Mouse (Mus musculus) heart, embryonic 15.5 days (tissue): Measurements from ENCODE around the gene Khdc3. TPM values are rescaled to one million over a fixed set of nuclear protein-coding genes. Genes with fewer than 3 reads are reported as not detected.
"Not testable (repeated sequence)": the region's sequence is repeated elsewhere in the genome, so short reads cannot be mapped to it uniquely, and the experiment has no call there.

ENCODE experiments used
- ATAC-seq: fragments of 200-750 bp; cut with Nextera tagmentation; replicated peaks from 2 replicates; pipeline ENCODE4 v1.8.0; 2017; ENCODE audit warnings: low read depth, moderate TSS enrichment; ENCODE audit not compliant: insufficient number of reproducible peaks, insufficient read depth, low FRiP score
- H3K27ac ChIP-seq: fragments of 300-500 bp; sonication (generic); 2 replicates; pipeline ENCODE4 v1.5.1; 2015; ENCODE audit warnings: mild to moderate bottlenecking, inconsistent platforms
- H3K27me3 ChIP-seq: fragments of 300-500 bp; sonication (generic); 2 replicates; pipeline ENCODE4 v1.6.1; 2015; ENCODE audit warnings: inconsistent platforms
- H3K36me3 ChIP-seq: fragments of 300-500 bp; sonication (generic); 2 replicates; pipeline ENCODE4 v1.6.1; 2015; ENCODE audit warnings: mild to moderate bottlenecking, inconsistent platforms
- H3K4me1 ChIP-seq: fragments of 300-500 bp; sonication (generic); replicated peaks from 2 replicates; pipeline ENCODE4 v1.6.1; 2015; ENCODE audit warnings: inconsistent platforms
- H3K4me2 ChIP-seq: fragments of 300-500 bp; sonication (generic); 2 replicates; pipeline ENCODE4 v1.6.1; 2015; ENCODE audit warnings: inconsistent platforms, mild to moderate bottlenecking, moderate library complexity
- H3K4me3 ChIP-seq: fragments of 300-500 bp; sonication (generic); 2 replicates; pipeline ENCODE4 v1.5.1; 2015; ENCODE audit warnings: mild to moderate bottlenecking, inconsistent platforms
- H3K9ac ChIP-seq: fragments of 300-500 bp; sonication (generic); 2 replicates; pipeline ENCODE4 v1.6.1; 2015; ENCODE audit warnings: mild to moderate bottlenecking, inconsistent platforms
- H3K9me3 ChIP-seq: fragments of 300-500 bp; sonication (generic); replicated peaks from 2 replicates; pipeline ENCODE4 v1.6.1; 2016; ENCODE audit warnings: inconsistent platforms
- WGBS: fragments of 180-500 bp; shearing (Covaris S2); methylation state at CpG from one replicate; pipeline ENCODE4 v1.1.7; 2015; ENCODE audit warnings: mixed read lengths; 5-methylcytosine and 5-hydroxymethylcytosine counted together
- polyA plus RNA-seq: library from polyadenylated mRNA; unstranded; fragments of >200 nt; fragmentation: Nextera tagmentation; extraction: Ambion mirVana; gene quantifications from 2 replicates; pipeline ENCODE4 v1.2.1, GENCODE M21; 2015

The Khdc3 gene
- polyA plus RNA-seq, 1 experiment from 2014 or later: not detected

- 88% methylated on average over 4 of the region's 4 CpGs for WGBS
- Histone ChIP-seq H3K4me2 (peak within 1 kb of the TSS; percentile 89), H3K4me1 (peaks cover 8% of the 10 kb centered on the region), H3K36me3 (no peaks in the 10 kb centered on the region), H3K9ac (peak within 1 kb of the TSS; percentile 38), H3K27ac (no peak within 1 kb of the TSS), H3K9me3 (no peaks in the 10 kb centered on the region), H3K27me3 (peaks cover 41% of the 10 kb centered on the region), H3K4me3 (peak within 1 kb of the TSS; percentile 49)
- ATAC-seq: no peak
These were observed 545 bp downstream of the Khdc3 start, which contains the start of gene Gm20509 for GRCm38 (mm10) chr9:73102181-73102580. Gm20509 (plus strand) TSS chr9:73102470.

- WGBS: 4% methylated on average over 59 of the region's 60 CpGs
- Histone ChIP-seq H3K4me2 (peak overlapping the region; percentile 89), H3K9ac (peak overlapping the region; percentile 38), H3K4me3 (peak overlapping the region; percentile 49), H3K36me3 (no peaks in the 10 kb centered on the region), H3K4me1 (peaks cover 8% of the 10 kb centered on the region), H3K27ac (no peak overlapping the region), H3K27me3 (peaks cover 41% of the 10 kb centered on the region), H3K9me3 (no peaks in the 10 kb centered on the region)
- ATAC-seq: no peak
These were observed 1.7 kb downstream of the Khdc3 start for GRCm38 (mm10) chr9:73103159-73103879.

DNA sequence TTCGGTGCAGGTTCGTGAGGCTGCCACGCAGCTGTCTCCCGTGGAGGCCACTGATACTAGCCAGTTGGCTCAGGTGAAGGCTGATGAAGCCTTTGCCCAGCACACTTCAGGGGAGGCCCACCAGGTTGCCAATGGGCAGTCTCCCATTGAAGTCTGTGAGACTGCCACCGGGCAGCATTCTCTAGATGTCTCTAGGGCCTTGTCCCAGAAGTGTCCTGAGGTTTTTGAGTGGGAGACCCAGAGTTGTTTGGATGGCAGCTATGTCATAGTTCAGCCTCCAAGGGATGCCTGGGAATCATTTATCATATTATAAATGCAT lies 2.2 kb downstream of the Khdc3 start:
- Histone ChIP-seq H3K9me3 (no peaks in the 10 kb centered on the region), H3K4me1 (peaks cover 8% of the 10 kb centered on the region), H3K4me3 (peak overlapping the region; percentile 49), H3K4me2 (peak overlapping the region; percentile 89), H3K9ac (peak overlapping the region; percentile 38; the same call in 1 of the 2 replicates), H3K36me3 (no peaks in the 10 kb centered on the region), H3K27ac (no peak overlapping the region), H3K27me3 (peaks cover 41% of the 10 kb centered on the region)
- 39% methylated on average over 5 of the region's 5 CpGs for WGBS
- no peak for ATAC-seq

- H3K9me3 ChIP-seq: no peaks in the 10 kb centered on the region
- H3K36me3 ChIP-seq: no peaks in the 10 kb centered on the region
- no peak overlapping the region for H3K27ac ChIP-seq
- H3K27me3 ChIP-seq: peaks cover 41% of the 10 kb centered on the region
- ATAC-seq: no peak
- H3K9ac ChIP-seq: no peak overlapping the region
- H3K4me2 ChIP-seq: no peak overlapping the region
- WGBS: 68% methylated on average over 1 of the region's 1 CpGs
- H3K4me1 ChIP-seq: peaks cover 8% of the 10 kb centered on the region
- no peak overlapping the region for H3K4me3 ChIP-seq
These were observed 3.5 kb downstream of the Khdc3 start for GRCm38 (mm10) chr9:73105141-73105540.

DNA sequence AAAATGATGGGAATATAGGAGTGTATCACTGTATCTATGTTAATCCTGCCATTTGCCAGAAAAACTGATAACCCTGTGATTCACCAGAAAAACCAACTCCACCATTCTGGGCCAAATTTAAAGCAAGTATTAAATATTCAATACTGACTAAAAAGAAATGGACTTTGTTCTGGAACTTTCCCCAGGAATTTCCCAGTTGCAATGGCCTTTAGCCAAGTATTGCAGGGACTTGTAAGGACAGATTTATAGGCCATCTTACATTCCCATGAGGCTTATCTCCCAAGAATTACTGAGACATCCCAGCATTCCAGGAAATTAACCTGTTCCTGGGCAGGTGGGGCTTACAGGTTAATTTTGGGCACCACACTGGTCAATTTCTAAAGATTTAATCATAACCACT lies 4.1 kb downstream of the Khdc3 start:
- no peaks in the 10 kb centered on the region for H3K36me3 ChIP-seq
- no peak overlapping the region for H3K4me3 ChIP-seq
- no peak overlapping the region for H3K9ac ChIP-seq
- H3K27ac ChIP-seq: no peak overlapping the region
- no peak for ATAC-seq
- H3K4me1 ChIP-seq: peaks cover 8% of the 10 kb centered on the region
- no peak overlapping the region for H3K4me2 ChIP-seq
- H3K27me3 ChIP-seq: peaks cover 41% of the 10 kb centered on the region
- no peaks in the 10 kb centered on the region for H3K9me3 ChIP-seq

DNA sequence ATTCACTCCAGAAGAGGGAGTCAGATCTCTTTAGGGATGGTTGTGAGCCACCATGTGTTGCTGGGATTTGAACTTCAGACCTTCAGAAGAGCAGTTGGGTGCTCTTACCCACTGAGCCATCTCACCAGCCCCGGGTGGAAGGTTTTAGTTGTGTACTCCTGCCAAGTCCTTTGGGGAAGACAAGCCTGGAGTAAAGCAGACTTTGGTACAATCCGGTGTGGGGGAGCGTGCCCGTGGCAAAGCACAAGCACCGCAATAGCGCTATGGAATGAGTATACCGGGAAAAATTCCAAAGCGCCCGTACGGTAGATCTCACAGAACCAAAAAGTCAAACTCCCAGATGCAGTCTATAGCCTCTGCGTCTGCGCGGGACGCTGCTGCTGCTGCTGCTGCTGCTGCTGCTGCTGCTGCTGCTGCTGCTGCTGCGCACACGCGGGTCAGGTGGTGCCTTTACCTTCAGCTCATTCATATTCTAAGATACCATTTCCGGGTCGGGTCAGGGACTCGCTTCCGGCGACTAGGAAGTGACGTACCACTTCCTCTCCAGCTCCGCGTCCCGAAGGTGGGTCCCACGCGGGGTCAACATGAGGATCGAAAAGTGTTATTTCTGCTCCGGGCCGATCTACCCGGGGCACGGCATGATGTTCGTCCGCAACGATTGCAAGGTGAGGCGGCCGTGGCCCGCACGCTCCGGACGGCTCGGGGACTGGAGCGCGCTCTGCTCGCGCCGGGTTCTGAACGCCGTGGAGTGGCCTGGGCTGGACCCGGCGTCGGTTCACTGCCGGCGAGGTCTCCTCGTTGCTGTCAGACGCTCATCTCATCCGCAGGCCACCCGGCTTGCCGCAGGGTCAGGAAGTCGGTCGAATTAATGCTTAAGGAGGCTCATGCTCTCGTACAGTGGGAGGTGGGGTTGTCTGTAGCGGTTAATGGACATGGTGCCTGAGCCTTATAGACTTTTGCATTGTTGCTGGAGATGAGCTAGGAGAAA lies 11.6 kb downstream of the Khdc3 start, which contains the start of gene Rsl24d1:
TSS of gene Rsl24d1 (plus strand) at position 508 of the 988 bp plus-strand sequence.
- H3K4me2 ChIP-seq: peak within 1 kb of the TSS; percentile 84
- H3K9ac ChIP-seq: peak within 1 kb of the TSS; percentile 85
- H3K36me3 ChIP-seq: peaks cover 17% of the 10 kb centered on the region
- peak; percentile 90 for ATAC-seq
- H3K27me3 ChIP-seq: no peaks in the 10 kb centered on the region; the same call in 1 of the 2 replicates
- peak within 1 kb of the TSS; percentile 96 for H3K4me3 ChIP-seq
- H3K9me3 ChIP-seq: no peaks in the 10 kb centered on the region
- H3K4me1 ChIP-seq: peaks cover 10% of the 10 kb centered on the region
- peak within 1 kb of the TSS; percentile 70 for H3K27ac ChIP-seq
- WGBS: under 1% methylated on average over 64 of the region's 64 CpGs

- not testable (repeated sequence) for H3K9ac ChIP-seq, H3K27ac ChIP-seq, H3K9me3 ChIP-seq, ATAC-seq, H3K4me1 ChIP-seq, H3K4me3 ChIP-seq, H3K4me2 ChIP-seq, H3K27me3 ChIP-seq
- WGBS: 96% methylated on average over 5 of the region's 6 CpGs
- peaks cover 42% of the 10 kb centered on the region for H3K36me3 ChIP-seq
These were observed 15.1 kb downstream of the Khdc3 start for GRCm38 (mm10) chr9:73116704-73117103.

GRCm38 (mm10) chr9:73118012-73118411 lies 16.4 kb downstream of the Khdc3 start:
- no peaks in the 10 kb centered on the region for H3K9me3 ChIP-seq
- H3K4me1 ChIP-seq: peaks cover 8% of the 10 kb centered on the region
- H3K4me2 ChIP-seq: no peak overlapping the region
- H3K27me3 ChIP-seq: no peaks in the 10 kb centered on the region
- H3K27ac ChIP-seq: no peak overlapping the region
- ATAC-seq: no peak
- 86% methylated on average over 4 of the region's 4 CpGs for WGBS
- H3K4me3 ChIP-seq: no peak overlapping the region
- H3K36me3 ChIP-seq: peaks cover 47% of the 10 kb centered on the region
- no peak overlapping the region for H3K9ac ChIP-seq

DNA sequence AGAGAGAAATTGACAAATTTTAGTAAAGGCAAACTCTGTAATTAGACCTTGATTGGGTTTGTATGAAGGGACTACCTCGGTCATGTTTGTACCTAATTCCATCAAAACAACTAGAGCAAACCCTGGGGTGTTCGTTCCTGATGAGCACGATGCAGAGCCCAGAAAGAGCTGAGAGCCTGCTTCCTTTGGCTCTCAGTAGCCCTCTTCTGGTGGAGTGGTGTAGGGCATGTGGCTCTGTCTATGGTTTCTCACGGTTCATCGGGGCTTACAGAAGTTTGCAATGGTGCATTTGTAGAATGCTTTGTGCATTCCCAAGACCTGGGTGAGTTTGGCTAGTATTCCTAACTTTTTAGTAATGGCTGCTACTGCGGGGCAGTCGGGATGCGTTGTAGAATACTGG lies 20.1 kb downstream of the Khdc3 start:
- no peak overlapping the region for H3K9ac ChIP-seq
- no peak overlapping the region for H3K4me3 ChIP-seq
- no peak overlapping the region for H3K27ac ChIP-seq
- H3K4me2 ChIP-seq: no peak overlapping the region
- ATAC-seq: no peak
- no peaks in the 10 kb centered on the region for H3K9me3 ChIP-seq
- no peaks in the 10 kb centered on the region for H3K4me1 ChIP-seq
- H3K36me3 ChIP-seq: peaks cover 76% of the 10 kb centered on the region
- WGBS: 76% methylated on average over 8 of the region's 8 CpGs
- H3K27me3 ChIP-seq: no peaks in the 10 kb centered on the region

GRCm38 (mm10) chr9:73125043-73125570 lies 23.5 kb downstream of the Khdc3 start:
- no peak overlapping the region for H3K4me2 ChIP-seq
- H3K9me3 ChIP-seq: no peaks in the 10 kb centered on the region
- no peak for ATAC-seq

GRCm38 (mm10) chr9:73127457-73127856 lies 25.8 kb downstream of the Khdc3 start:
- Histone ChIP-seq H3K9ac (no peak overlapping the region), H3K9me3 (no peaks in the 10 kb centered on the region), H3K4me3 (no peak overlapping the region), H3K4me1 (no peaks in the 10 kb centered on the region), H3K36me3 (peaks cover 59% of the 10 kb centered on the region), H3K4me2 (no peak overlapping the region), H3K27ac (no peak overlapping the region), H3K27me3 (no peaks in the 10 kb centered on the region)
- 81% methylated on average over 2 of the region's 2 CpGs for WGBS
- ATAC-seq: no peak

More at GRCm38 (mm10) chr9:73125043-73125570, 23.5 kb downstream of the Khdc3 start:
- no peaks in the 10 kb centered on the region for H3K27me3 ChIP-seq
- peaks cover 80% of the 10 kb centered on the region for H3K36me3 ChIP-seq
- no peaks in the 10 kb centered on the region for H3K4me1 ChIP-seq
- H3K9ac ChIP-seq: no peak overlapping the region
- H3K4me3 ChIP-seq: no peak overlapping the region
- H3K27ac ChIP-seq: no peak overlapping the region
- 80% methylated on average over 8 of the region's 8 CpGs for WGBS
